Mouse (Mus musculus): Measurements from ENCODE around the gene Zdbf2. TPM values are rescaled to one million over a fixed set of nuclear protein-coding genes. Genes with fewer than 3 reads are reported as not detected.

Gene Zdbf2
- total RNA-seq (2021): 13.4 and 21.1 TPM in 2 replicates
- long read RNA-seq, experiment 1, partial matches to known transcripts: 0 of 2 reads
- long read RNA-seq, experiment 1, other reads (novel, unspliced or antisense): 2 of 2 reads
- long read RNA-seq, experiment 2: 0 reads

DNA sequence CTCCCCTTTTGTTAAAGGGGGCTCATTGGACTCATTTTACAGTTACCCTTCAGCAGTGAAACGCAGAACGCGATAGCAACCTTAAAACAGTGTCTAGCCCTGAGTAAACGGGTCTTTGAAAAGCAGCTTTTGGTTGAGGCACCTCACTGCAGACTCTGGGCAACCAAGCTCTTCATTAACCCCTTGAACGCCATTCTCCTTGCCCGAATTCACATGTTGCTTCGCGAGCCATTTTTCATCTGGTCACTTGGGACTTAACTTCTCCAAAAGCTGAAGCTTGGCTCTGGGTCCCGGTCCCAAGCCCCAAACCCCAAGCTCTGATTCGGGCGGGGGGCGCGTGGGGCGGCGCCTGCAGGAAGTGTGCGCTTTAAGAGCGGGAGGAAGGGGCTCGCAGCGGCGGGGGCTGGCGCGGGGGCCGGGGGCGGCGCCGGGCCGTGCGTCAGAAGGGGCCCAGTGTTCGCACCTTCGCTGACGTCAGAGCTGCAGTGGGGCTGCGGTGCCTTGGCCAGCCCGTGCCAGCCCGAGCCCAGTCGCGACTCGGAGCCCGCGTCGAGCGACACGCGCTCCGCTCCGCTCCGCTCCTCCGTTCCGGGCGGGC is at the start of gene Zdbf2:
TSS of gene Zdbf2 (plus strand) at position 525 of the 598 bp plus-strand sequence.
- DNase-seq: peak; percentile 58

DNA sequence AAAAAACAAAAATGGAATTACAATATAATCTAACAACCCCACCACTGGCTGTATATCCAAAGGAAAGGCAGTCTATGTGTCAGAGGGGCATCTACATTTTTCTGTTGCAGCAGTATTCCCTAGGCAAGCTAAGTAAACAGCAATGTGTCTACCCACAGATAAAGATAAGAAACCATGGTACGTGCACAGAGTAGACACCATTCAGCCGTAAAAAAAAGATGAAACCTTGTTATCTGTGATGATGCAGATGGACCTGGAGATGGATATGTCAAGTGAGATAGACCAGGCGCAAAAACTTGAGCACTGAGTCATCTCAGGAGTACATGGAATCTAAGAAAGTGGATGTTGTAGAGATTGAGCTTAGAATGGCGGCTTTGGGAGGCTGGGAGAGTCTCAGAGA is 48.1 kb upstream of the Zdbf2 start:
- no peak for DNase-seq

DNA sequence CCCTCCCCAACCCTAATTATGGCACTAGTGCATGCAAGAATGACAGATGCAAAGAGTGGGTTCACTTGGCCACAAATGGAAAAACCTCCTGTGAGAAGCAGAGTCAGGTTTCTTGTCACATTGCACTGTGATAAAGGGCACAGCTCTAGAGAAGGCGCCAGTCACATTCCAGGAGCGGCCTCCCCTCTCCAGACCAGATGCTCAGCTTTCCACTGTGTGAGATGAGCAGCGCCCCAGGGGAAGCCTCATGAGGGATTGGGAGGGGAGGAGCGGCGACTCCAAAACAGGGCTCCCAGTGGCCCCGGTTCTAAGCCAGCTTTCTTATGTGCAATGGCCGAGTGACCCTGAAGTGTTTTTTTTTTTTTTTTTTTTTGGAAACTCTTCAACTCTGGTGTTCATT is 47.2 kb upstream of the Zdbf2 start:
- DNase-seq: no peak

DNA sequence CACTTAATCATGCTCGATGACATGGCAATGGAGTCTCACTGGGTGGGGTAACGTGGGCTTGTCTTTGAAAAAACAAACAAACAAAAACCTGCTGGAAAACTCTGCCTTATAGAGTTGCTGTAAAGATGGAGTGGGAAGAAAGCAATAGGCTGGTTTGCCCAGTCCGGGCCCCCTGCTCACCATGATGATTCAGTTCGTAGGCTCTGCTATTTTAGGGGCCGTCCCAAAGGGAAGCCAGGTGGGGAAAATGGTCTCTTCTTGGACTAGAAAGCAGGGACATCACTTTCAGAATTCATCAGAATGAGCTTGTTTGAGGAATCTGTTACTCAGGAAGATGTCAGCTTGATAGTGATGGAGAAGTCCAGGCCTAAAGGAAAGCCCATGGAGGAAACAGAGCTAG is 45.8 kb upstream of the Zdbf2 start:
- no peak for DNase-seq

DNA sequence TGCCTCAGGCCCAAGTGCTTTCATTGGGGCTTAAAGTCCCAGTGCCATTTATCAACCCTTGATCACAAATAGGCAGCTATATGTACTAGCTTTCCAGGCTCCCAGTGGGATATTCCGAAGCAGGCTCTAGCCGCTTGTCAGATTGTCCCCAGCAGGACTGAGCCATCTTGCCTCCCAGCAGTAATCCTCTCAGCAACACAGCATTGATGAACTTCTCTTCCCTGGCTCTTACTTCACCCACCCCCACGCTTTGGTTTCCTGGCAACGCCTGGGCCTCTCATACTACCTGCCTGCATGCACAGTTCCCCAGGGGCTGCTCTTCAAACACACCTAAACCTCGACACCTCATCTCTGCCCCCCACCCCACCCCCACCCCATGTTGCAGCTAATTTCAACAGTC is 35.7 kb upstream of the Zdbf2 start:
- no peak for DNase-seq

DNA sequence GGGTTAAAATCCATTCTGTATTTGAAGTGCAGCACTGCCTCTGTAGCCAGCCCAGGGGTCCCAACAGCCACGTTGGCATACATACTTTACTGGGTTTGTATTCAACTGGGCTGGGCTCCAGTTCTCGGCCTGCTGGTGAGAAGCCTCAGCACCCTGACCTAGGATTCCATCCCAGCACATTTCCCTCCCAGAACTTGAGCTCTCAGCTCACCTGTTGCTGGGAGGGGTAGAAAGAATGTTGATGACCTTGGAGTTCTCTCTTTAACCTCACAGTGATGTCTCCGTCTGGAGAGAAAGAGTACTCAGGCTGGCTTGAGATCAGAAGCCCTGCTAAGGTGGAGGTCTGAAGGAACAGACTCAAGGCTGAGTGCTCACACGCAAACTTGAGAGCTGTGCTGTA is 33.8 kb upstream of the Zdbf2 start:
- DNase-seq: no peak

DNA sequence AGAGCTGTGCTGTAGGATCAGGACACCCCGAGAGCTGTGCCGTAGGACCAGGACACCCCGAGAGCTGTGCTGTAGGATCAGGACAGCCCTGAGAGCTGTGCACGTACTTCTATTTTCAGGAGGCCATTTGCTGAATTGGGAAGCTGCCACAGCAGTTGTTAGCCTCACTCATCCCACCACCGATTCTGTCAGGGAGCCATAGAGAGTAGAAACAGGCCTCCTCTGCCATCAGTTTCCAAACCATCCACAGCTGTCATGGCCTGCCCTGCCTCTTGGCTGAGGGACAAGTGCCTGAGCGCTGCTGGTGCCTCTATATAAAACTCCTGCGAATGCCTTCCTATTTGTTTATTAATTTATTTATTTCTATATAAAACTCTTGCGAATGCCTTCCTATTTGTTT is 33.3 kb upstream of the Zdbf2 start:
- no peak for DNase-seq

DNA sequence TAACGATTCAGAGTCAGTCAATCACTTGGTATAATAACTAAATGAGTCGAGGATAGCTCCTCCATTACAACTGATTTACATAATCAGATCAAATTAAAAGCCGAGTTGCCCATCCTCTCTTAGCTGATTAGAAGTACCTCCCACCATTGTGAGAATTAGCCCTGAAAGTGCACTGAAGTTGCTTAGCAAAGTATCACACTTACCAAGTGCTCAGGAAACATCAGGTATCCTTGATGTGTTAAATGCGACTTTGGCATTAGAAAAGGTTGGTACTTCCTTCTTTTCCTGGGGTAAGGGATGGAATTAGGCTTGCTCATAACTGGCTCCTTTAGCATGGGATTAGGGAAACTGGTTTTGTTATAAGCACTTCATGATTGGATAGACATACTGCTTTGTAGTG is 29.2 kb upstream of the Zdbf2 start:
- DNase-seq: no peak

DNA sequence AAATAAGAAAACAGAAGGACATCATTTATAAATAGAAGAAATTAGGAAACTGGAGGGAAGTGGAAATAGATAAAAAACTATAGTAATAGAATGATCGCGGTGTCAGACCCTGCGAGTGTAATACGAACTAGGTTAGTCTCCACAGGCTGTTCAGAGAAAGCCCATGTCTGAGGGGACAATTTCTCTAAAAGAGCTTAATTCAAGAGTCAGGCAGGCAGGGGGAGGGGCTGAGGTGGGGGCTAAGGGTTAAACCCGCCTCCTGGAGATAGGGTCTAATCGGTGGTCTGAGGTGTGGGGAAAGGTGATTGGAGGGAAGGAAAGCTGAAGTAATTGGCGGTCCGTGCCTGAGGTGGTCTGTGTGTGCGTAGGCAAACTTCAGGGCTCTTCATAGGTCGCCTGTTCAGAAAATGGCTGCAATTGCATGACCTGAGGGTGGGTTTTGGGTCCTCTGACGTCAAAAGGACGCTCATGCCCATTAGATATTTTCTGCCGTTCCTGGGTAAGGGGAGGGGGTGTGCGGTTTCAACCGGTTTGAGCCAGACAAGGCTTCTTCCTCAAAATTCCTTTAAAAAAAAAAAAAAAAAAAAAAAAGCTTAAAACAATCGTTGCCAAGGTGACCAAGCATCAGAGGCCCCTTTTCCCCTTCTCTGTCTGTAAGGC is 26.1 kb upstream of the Zdbf2 start:
- DNase-seq: no peak

DNA sequence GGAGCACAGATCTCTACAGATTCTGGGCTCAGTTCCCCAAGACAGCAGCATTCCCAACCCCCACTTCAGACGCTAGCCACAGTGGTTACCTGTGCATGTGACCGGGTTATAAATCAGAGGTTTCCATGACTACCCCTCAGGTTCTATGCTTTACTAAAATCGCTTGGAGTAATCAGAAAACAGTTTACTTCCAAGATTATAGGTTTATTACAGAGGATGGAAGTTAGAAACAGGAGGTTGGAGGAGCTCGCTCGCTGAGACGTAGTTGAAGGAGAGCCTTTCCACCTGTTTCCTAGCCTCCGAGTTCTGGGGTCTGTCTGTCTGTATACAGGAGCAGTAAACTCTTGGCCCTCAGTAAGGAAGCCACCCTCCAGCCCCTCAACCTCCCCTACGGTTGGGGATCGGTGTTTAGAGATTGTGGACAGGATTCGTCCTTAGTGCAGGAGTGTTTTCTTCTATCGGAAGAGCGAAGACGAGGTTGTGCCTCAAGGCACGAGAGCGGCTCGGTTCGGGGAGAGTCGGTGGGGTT is 25.2 kb upstream of the Zdbf2 start:
- DNase-seq: no peak

DNA sequence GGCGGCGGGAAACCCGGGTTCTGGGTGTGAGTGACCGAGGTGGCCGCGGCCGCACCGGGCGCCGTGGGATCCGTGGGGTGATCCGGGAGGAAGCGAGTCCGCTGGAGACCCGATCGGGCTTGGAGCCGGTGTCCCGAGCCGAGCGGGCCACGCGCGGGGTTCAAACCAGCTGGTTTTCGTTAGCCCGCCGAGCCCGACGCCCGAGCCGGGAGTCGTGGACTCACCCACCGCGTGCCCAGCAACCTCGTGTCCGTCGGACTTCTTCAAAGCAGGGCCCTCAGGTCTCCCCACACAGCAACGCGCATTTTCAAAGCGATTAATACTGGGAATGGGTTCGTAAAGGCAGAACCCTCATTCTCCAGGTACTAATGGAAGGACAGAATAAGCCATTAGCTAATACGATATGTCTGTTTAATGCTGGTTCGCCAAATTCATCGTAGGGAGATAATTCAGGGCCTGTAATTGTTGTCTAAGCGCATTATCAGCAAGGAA is 24.7 kb upstream of the Zdbf2 start:
- peak; percentile 15 for DNase-seq

DNA sequence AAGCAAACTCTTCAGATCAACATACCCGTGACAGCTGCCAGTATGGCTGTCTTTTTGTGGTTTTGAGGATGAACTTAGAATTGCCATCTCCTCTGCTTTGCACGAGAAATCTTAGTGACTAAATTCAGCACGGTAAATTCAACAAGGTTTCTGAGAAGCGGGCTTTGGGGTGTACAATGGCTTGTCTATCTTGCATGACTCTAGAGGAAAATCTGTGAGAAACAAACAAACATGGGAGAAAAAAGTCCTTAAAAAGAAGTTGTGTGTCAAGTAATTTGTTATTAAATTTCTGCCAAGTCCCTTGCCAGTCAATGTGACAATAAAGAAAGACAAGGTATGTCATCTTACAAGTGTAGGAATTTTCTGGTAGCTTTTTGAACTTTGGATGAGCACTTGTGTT is 23.8 kb upstream of the Zdbf2 start:
- DNase-seq: no peak

DNA sequence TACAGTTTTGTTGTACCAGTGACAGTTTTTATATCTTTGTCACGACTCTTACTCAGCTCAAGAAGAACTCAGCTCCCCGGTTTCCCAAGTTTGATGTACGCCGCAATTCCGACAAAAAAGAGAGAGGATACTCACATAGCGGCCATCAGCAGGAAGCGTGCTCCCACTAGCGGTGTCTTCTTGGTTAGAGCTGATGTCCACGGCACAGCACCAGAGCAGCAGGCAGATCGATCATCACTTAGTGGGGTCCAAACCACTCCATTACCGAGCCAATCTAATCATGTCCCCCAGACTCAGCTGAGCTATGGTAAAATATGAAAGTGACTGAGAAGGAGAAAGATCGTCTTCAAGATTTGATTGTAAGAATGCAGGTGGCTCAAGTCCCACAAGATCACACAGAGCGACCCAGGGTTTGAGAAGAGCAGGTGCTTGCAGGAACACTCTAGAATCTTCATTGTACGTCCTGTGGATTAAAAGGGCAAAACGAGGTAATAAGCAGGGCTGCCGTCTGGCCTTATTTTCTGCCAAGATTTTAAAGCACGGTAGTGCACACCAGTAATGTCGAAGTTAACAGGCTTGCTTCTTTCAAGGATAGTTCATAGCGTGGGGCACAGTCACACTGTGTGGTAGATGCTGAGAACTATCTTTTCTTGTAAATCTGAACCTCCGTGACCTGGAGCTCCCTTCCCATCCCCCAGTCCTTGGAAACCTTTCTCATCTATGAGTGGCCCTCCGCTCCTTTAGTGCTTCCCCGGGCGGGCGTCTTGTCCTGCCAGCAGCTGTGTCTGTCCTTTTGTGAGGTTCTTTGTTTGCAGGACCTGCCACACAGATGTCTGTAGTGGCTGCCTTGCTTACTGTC is 20.5 kb upstream of the Zdbf2 start:
- DNase-seq: no peak

DNA sequence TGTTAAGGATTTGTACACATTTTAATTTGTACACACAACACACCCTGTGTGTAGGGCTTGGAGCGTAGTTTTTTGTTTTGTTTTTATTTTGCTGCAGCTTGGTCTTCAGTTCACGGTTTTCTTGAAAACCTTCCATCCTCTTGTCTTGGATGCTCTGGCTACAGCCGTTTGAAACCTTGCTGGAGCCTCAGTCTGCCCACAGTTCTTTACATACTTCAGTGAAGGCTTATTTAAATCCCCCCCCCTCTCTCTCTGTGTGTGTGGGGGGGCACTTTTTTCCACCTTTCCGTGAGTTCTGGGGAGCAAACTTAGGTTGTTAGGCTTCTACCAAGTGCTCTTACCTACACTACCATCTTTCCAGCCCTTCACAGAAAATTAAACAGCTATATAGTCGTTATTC is 19.8 kb upstream of the Zdbf2 start:
- DNase-seq: no peak

DNA sequence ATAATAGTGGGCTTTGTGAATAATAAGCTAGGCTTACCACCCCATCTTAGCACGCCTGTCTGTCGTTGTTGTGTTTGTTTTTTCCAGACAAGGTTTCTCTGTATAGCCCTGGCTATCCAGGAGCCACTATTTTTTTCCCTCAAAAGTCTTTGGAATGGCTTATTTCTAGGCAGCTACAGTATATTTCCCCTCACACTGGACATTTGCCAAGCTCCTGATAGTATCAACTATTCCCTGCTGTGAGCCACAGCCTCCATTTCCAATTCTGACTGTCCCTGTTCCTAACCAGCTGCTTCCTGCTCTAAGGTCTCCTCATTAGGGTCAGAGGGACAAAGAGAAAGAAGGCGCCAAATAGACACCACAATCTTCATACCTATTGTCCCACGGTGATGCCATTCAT is 18.0 kb upstream of the Zdbf2 start:
- DNase-seq: no peak

DNA sequence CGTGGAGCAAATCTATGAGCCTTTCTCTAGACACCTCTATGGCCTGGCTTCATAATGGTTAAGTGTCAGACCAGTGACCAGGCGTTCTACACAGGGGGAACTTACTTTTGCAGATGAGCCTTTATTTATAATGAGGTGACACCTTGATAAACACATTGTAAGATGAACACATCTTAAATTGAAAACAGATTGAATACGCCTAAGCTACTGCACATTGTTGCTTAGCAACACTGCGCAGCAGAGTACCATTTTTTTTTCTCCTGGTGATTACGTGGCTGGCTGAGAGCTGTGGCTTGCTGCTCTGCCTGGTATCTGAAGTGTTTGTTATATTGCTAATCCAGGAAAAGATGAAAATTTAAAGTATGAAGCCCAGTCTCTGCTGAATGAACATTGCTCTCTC is 17.0 kb upstream of the Zdbf2 start:
- DNase-seq: no peak

DNA sequence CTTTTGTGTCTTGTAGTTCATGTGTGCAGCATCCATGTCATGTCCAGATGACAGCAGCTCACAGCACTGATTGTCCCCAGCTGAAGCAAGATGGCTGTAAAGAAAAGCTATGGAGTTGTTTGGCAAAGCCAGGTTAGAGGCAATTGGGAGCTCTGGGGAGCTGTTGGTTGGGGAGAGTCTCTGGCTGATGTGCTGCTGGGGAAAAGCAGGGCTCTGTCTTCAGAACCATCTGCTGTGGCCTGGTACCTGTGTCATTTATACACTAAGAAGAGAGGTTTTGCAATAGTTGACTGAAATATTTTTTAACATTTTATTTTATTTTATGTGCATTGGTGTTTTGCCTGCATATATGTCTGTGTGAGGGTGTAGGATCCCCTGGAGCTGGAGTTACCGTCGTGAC is 14.6 kb upstream of the Zdbf2 start:
- DNase-seq: no peak

DNA sequence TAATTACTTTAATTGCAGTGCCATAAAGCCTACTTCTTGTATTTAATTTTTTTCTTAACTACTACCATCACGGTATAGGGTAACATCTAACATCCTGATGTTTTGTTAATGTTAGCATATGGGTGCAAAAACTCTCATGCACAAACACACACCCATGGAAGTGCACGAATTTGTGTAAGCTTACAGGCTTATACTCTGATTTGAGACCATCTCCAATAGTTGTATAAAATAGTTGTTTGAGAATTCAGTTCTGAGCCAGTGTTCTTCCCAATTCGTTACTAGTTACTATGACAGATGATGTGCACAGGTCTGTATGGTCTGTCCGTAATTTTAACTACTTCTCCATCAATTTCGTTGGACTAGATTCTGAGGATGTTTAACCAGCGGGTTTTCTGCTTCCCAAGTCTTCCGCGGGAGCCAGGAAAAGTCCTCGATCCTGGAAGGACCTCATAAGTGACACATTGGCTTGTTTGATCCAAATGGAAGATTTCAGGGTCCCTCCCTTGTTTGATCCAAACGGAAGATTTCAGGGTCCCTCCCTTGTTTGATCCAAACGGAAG is 13.7 kb upstream of the Zdbf2 start:
- no peak for DNase-seq

DNA sequence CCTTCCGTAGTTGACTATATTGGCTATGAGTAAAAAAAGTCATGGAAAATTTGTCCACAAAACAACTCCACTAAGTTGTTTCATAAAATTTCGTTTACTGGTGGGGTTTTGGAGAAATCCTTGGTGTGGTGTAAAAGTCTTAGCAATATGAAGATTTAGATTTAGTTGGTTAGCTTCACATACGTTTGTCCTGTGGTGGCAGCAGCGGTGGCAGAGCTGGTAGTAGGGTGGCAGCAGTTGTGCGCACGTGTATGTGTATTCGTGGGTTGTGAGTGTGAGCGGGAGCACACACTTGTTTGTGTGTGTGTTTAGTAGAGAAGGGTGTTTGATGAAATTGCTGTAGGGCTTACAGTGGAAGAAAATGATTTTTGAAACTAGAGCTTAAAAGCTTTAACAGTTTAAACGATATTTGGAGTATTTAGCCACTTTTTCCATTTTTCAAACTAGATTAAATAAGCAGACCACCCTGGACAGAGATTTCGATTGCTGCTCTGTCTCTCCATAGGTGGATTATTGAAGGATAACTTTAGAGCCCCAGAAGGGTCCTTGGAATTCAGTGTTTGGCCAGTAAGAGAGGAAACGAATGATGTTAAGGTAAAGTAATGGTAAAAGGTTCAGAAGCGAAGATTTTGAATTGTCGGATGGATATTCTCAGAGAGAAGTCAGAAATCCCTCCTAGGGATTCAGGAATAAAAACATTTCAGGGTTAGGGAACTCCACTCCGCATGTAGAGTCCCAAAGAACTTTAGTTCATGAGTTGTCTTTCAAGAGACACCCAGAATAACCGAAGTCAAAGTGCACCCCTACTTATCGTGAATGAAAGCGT is 12.9 kb upstream of the Zdbf2 start:
- no peak for DNase-seq

DNA sequence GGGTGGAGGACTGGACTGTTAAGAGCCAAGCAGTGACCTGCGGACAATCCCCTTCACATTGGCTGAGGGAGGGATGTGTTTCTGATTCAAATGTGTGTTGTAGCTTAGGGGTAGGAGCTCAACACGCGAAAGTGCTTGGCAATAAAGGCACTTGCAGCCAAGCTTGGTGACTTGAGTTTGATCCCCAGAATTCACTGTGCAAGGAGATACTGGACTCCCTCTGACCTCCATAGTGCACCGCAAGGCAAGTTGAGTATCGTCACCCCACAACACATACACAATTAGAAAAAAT is 12.4 kb upstream of the Zdbf2 start:
- DNase-seq: no peak

DNA sequence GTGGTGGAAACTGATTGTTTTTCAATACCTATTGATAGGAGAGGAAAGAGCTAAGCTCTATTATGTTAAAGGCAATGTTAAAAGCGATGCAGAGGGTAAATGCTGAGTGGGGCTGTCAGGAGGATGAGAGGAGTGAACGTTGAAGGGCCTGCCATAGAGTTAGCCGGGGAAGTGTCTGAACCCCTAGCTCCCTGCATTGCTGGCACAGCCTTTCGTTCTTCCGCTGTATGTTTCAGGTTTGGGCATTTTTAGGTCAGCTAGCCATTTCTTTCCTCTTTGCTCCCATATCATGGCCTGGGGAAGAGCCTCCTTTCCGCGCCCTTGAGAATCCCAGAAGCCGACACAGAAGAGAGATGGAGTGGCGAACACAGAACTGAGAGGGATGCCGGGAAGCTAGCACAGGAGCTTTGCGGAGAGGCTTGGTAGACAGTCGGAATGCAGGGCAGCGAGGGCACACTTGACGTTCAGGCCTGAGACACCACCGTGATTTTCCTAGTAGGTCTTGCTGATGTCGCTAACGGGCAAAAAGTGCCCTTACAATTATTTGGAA is 11.9 kb upstream of the Zdbf2 start:
- DNase-seq: no peak

DNA sequence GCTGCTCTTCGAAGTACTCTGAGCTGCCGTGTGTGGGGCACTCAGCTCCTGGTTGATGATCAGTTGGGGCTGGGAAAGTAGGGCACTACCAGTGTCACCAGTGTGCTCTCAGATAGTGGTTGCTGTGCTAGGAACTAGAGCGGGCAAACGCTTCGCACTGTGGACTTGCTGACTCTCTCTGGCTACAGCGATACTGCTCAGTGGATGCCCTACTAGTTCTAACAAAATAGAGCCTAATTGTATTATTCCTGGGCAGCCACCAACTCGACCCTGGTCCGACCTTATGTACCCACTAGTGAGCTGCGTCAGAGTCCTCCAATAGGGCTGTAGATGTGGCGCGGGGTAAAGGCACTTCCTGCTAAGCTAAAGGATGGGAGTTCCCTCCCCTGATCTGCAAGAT is 9.4 kb upstream of the Zdbf2 start:
- DNase-seq: no peak

Data from adrenal gland, postnatal 14 days (tissue).